Mouse (Mus musculus) embryo, embryonic 11 days (tissue): Measurements from ENCODE around the gene Pcgf5.

Experiments
- DNase-seq: peaks from one replicate; pipeline ENCODE4 v3.0.0-alpha.2; 2015

Pcgf5 gene

GRCm38 (mm10) chr19:36348161-36348800 lies at the start of gene Pcgf5:
Gene Pcgf5, plus strand, starts transcription at chr19:36348309.
- DNase-seq, result peak; percentile 74

GRCm38 (mm10) chr19:36305542-36305941 lies 42.6 kb upstream of the Pcgf5 start:
- DNase-seq, result no peak

GRCm38 (mm10) chr19:36314010-36314409 lies 34.1 kb upstream of the Pcgf5 start:
- DNase-seq, result no peak

GRCm38 (mm10) chr19:36319735-36320134 lies 28.4 kb upstream of the Pcgf5 start:
- DNase-seq, result no peak

- DNase-seq, result no peak
These were observed 27.0 kb upstream of the Pcgf5 start for GRCm38 (mm10) chr19:36321066-36321465.

- no peak for DNase-seq
These were observed 24.8 kb upstream of the Pcgf5 start for GRCm38 (mm10) chr19:36323326-36323725.

- DNase-seq, result no peak
These were observed 19.4 kb upstream of the Pcgf5 start for GRCm38 (mm10) chr19:36328678-36329077.

- no peak for DNase-seq
These were observed 733 bp upstream of the Pcgf5 start for GRCm38 (mm10) chr19:36347376-36347775.

GRCm38 (mm10) chr19:36347831-36348160 lies 313 bp upstream of the Pcgf5 start:
- no peak for DNase-seq

GRCm38 (mm10) chr19:36348801-36349486 lies 835 bp downstream of the Pcgf5 start:
- DNase-seq, result peak; percentile 60

- no peak for DNase-seq
These were observed 1.4 kb downstream of the Pcgf5 start for GRCm38 (mm10) chr19:36349487-36349955.

- DNase-seq, result no peak
These were observed 2.1 kb downstream of the Pcgf5 start for GRCm38 (mm10) chr19:36350181-36350580.

- no peak for DNase-seq
These were observed 2.8 kb downstream of the Pcgf5 start for GRCm38 (mm10) chr19:36350870-36351269.

GRCm38 (mm10) chr19:36362541-36362940 lies 14.4 kb downstream of the Pcgf5 start:
- no peak for DNase-seq

- no peak for DNase-seq
These were observed 16.6 kb downstream of the Pcgf5 start for GRCm38 (mm10) chr19:36364757-36365156.

- DNase-seq, result no peak
These were observed 23.4 kb downstream of the Pcgf5 start for GRCm38 (mm10) chr19:36371478-36371877.

GRCm38 (mm10) chr19:36373056-36373621 lies 25.0 kb downstream of the Pcgf5 start:
- DNase-seq, result peak; percentile 12

GRCm38 (mm10) chr19:36375200-36375783 lies 27.2 kb downstream of the Pcgf5 start:
- no peak for DNase-seq

- DNase-seq, result no peak
These were observed 29.6 kb downstream of the Pcgf5 start for GRCm38 (mm10) chr19:36377729-36378128.

GRCm38 (mm10) chr19:36378511-36379232 lies 30.6 kb downstream of the Pcgf5 start:
- no peak for DNase-seq

- no peak for DNase-seq
These were observed 34.8 kb downstream of the Pcgf5 start for GRCm38 (mm10) chr19:36382901-36383300.

GRCm38 (mm10) chr19:36383977-36384376 lies 35.9 kb downstream of the Pcgf5 start:
- DNase-seq, result no peak

- DNase-seq, result no peak
These were observed 36.3 kb downstream of the Pcgf5 start for GRCm38 (mm10) chr19:36384426-36384825.
